Mouse (Mus musculus) T-helper 2 cell (primary cell): ENCODE data around the gene Fbxl17.

Experiments
- in situ Hi-C: fragments of 300-600 bp; cut with MboI, MseI; formaldehyde crosslinking; loops from one replicate; pipeline ENCODE4 v1.15.1; 2025; ENCODE audit warnings: high pct_unique_total_duplicates

Fbxl17 gene

DNA sequence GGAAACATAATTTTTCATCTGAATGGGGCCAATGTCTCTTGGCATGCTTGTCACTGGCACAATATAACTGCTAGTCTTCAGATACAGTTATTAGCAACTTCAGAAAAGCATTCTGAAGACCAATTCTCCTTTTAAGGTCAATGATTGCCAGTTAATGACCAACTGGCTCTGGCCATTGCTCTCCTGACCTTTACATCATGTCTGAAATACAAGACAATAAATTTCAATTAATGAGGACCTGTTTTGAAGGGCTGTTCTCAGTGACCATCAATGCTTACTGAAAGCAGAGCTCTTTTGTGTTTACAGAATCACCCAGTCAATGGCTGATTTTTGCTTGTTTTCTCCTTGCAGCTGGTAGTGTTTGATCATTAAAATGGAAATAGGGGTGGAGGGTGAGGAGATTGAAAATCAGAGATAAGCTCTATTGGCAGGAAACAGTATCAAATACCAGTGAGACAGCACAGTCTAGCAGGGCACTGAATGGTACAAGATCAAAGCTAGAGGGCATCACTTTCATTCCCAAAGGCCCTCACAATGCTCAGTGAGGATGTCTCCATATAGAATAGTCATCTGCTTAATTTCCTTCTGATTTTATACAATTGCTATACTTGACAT is 95.9 kb downstream of the Fbxl17 start:
- in situ Hi-C loops, result loop anchor here (10.0 kb wide), 1 partner anchor 629 kb away; no protein-coding TSS in a partner anchor

DNA sequence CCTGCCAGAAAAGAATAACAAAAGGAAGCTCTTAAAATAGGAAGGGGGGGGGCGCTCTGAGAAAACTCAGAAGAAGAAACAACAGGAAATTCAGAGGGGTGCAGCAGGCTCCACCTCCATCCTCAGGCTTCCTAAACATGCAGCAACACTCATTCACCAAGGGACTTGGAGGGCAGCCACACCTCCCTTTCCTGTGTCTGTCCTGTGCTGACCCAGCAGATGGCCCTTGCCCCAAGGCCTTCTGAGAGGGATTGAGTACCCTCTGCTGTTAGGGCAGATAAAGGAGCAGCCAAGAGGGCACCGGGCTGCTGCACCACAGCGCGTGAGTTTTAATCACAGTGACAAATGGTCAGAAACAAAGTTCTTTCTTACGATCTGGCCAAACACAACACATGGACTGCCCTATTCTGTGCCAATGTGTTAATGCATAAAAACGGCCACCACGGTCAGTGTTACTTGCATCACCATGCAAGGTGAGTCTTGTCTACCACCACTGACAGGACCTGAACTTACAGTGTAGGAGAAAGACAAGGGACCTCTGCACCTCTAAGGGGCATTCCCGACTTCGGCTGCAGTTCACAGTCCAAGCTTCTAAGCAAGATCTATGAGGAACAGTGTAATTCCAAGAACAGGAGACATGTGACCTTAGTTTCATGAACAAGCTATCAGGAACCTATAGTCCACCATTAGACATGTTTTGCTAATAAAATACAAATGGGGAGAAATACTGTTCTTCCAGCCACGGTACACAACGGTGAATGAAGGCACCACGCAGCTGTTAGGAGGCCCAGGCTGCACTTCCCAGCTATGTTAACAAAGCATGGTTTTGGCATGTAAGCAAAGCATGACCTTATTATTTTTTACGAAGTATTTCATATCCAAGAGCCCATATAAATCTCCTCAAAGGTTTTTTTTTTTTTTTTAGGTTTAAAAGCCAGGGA is 96.8 kb downstream of the Fbxl17 start:
- in situ Hi-C loops, result loop anchor here (10.0 kb wide), 1 partner anchor 628 kb away; no protein-coding TSS in a partner anchor

DNA sequence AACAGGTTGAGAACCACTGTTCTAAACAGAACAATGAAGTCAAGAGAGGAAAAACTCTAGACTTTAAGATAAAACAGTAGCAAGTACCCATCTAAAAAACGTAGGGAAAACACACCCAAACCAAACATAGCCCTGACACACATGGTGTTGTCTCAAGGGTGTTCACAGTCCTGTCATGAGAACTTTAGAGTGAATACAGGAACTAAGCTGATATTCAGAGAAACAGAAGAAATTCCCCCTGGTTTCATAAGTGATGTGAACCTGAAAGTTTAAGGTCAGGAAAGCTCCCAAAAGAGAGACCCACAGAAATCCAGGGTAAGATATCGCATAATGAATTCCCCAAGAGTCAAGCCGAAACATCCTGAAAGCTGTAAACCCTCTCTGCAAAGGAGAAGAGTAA is 97.6 kb downstream of the Fbxl17 start:
- in situ Hi-C loops, result loop anchor here (10.0 kb wide), 1 partner anchor 627 kb away; no protein-coding TSS in a partner anchor

DNA sequence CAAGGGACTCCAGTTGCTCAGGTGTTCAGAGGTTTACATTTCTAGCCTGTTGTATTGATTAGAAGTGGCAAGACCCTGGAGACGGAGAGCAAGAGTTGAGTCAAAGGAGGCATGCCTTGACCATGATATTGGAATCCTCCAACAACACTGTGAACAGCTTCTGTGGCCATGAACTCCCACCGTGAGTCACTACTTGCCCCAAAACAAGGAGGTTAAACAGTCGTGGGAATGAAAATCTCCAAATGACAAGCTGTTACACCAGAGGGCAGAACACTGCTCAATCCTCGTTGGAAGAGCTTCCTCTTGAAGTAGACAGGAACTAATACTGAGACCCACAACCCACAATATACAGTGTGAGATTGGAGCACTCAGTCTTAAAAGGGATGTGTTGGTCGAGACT is 99.2 kb downstream of the Fbxl17 start:
- in situ Hi-C loops, result loop anchor here (10.0 kb wide), 1 partner anchor 626 kb away; no protein-coding TSS in a partner anchor

DNA sequence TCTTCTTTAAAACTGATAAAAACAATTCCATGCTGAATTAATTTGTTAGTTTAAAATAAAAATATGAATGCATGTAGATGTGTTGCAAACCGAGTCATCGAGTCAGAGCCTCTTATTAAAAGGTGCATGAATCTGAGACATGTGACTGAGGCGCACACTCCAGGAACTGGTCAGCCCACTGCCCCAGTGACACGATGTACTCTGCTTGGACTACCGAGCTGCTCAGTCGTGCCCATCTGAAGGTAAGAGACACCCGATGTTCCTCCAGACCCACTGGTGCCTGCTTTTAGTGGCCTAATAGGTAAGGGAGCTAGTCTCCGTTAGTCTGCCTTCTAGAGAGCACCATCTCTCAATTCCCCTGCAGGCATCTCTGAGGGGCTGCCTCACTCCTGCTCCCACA is 100.0 kb downstream of the Fbxl17 start:
- in situ Hi-C loops, result loop anchor here (10.0 kb wide), 1 partner anchor 625 kb away; no protein-coding TSS in a partner anchor

DNA sequence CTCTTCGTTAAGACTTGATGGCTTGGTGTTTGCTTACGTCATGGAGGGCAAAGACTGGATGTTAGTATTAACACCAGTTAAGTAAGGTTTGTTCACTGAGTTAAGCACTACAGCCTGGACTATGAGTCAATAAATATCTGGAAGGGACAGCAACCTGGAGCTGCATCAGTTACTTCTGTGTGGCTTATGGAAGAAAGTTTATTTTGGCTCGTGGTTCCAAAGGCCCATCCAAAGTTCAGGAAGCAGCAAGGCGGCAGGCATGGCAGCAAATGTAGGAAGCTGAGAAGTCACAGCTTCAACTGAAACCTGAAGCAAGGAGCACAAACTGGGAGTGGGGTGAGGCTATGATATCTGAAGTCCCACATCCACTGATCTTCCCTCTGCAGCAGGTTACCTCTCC is 108.3 kb downstream of the Fbxl17 start:
- in situ Hi-C loops, result no loop called here

DNA sequence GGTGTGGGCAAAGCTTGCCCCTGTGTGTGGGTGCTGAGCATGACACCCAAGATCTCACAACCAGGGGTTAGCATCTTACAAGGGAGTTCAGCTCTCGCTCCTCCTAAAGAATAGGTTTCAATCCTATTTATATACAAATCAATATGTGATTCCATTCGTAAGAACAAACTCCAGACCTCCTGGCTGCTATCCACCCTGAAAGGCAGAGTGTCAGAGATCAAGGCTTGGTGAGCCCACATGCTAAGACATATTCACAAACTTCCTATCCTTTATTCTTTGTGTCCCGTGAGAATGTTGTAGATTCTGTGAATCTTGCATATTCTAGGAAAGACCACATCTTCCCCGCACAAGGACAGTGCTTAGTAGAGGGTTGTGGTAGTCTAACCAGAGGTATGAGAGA is 108.9 kb downstream of the Fbxl17 start:
- in situ Hi-C loops, result no loop called here

DNA sequence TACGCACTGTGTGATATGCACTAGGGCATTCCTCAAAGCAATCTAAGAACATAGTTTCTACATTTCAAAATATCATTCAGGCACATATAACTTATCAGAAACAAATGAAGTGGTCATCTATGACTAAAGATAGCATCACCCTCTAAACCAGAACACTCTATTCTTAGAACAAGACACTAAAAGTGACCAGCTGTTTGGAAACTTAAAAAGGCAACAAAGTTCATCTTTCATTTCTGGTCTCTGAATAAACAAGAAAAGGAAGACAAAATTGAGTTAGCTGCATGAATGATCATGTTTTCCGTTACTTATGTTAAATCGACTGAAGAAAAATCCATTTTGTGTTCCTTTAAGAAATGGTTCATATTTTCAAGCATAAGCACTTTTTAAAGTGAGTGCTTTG is 128.8 kb downstream of the Fbxl17 start:
- in situ Hi-C loops, result no loop called here

DNA sequence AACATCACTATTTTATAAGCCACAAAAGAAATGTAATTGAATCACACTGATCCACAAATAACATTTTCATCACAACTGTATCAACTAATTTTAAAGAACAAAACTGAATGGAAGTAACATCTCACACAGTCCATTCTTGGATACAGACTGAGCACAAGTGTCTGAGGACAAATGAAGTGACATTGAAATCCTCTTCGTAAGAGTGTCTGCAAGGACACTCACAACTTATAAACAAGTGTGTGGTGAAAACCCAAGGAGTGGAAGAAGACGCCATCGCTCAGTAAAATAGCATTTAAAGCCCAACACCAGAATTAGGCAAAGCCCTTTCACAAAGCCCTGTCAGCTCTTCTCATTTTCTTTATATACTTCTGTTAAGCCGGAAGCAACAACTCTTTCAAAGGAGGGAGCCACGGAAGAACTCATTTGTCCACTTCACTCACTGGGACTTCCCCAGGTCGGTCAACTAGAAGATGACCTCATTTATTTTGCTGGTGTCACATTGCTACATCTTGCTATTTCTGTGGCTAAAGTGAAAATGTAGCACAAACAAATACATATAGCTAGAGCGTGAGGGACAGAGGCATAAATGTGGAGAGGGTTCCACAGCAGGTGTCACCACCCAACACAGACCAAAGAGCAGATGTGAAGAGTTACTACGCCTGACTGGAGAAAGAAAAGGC is 130.0 kb downstream of the Fbxl17 start:
- in situ Hi-C loops, result no loop called here

DNA sequence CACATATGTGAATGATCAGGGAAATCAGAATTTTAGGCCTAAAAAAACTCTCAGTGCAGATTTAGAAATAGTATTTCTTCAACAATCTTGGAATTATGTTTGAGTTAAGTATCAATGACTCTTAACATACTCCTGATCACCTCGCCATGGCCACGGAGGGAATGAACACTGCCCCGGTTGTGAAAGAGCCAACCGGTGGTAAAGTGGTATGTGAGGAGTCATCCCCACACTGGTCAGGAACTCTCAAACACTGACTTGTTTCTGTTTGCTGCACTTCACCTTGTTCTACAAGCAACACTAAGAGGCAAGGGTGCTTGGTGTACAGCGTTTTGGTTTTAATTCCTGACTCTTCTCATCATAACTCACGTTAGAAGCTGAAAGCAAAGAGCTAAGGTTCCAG is 132.3 kb downstream of the Fbxl17 start:
- in situ Hi-C loops, result no loop called here

DNA sequence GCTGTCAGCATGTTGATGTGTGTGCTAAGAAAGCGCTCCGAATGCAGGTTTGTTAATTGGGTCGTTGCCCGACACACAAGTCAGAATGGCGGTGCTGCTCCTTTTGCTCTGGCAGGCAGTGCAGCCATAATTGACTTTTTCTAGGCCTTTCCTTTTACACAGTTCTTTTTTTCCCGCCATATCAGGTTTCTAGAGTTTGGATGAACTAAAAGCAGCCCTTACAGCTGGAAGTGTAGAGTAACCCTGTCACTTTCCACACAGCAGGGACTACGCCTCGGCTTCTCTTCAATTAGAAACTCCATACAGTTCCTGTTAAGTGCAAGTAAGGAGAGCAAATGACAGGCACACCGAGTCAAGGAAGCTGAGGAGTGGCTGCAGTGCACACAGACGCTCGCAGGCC is 133.8 kb downstream of the Fbxl17 start:
- in situ Hi-C loops, result no loop called here

DNA sequence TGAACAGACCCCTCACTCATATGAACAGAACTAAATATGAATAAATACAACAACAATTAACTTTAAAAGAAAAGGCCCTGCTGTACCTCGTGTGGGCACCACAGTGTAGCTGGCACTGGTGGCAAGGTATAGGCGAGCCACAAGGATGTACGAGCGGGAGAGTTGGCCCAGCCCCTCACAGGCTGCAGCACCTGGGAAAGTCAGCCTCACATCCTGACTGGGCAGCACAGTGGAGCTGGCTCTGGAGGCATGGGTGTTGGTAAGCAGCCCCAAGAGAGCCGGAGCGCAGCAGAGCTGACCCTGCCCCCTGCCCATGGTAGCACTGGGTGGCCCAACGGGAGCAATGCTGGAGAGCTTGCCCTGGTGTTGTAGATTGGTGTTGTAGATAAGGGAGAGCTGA is 135.2 kb downstream of the Fbxl17 start:
- in situ Hi-C loops, result no loop called here

DNA sequence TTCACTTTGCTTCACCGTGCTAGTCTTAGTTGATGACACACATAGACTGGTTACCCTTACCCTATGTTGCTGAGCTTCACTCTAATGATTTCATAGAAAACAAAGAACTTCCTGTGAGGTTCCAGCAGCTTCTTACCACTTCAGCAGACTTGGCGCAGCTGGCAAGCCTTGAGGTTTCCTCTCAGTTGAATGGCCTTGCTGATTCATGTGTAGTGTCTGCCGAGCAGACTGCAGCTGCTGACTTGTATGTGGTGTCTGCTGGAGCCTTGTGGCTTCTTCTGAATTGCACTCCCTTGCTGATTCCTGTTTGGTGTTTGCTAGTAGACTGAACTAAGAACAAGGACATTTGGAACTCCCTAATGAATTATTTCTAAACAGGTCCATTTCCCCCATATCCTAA is 137.6 kb downstream of the Fbxl17 start:
- in situ Hi-C loops, result no loop called here

DNA sequence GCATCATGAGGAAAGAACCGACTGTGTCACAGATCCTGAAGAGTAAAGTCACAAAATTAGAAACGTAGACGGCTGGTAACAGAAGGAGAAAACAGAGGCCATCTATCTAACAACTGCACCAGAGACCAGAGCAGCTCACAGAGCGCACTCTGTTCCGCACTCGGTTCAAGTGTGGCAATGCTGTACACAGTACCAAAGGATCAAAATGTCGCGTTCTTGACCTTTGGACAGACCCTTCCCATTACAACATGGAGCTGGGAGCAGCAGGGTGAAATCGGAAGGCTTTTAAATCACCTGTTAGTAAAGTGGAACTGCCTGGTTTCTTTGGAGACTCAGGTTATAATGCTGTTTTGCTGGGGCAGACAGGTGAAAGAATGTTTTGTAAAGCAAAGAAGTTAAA is 138.1 kb downstream of the Fbxl17 start:
- in situ Hi-C loops, result no loop called here

DNA sequence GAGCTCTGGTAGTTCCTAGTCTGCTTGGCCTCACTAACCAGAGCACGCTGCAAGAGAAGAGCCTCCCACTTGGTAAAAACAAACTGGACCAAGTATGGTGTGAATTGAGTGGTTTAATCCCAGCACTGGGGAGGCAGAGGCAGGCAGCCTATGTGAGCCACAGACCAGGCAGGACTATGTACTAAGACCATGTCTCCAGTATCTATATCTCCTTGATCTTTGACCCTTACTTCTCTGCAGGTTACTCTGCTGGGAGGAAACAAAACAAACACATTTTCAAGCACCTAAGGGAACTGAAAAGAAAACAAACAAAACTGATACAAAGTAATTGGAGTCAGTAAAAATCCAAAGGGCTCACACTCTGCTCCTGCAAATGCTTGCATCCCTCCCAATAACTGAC is 141.0 kb downstream of the Fbxl17 start:
- in situ Hi-C loops, result no loop called here

DNA sequence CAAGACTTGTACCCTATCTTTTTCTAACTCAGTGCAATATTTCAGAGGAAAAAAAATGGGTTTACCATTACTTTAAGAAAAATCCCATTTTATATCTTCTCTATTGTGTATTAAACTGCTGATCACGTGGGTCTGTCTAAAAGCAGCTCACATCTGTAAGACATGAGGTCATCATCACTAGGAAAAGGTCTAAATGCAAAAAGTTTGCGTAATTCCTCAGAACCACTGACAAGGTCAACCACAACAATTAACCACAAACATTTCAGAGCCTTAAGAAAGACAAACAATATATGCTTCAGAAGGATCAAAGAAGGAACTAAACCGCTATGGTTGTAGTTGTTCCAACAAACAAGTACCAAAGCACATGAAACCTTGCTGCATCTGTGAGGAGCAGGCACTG is 143.6 kb downstream of the Fbxl17 start:
- in situ Hi-C loops, result no loop called here

DNA sequence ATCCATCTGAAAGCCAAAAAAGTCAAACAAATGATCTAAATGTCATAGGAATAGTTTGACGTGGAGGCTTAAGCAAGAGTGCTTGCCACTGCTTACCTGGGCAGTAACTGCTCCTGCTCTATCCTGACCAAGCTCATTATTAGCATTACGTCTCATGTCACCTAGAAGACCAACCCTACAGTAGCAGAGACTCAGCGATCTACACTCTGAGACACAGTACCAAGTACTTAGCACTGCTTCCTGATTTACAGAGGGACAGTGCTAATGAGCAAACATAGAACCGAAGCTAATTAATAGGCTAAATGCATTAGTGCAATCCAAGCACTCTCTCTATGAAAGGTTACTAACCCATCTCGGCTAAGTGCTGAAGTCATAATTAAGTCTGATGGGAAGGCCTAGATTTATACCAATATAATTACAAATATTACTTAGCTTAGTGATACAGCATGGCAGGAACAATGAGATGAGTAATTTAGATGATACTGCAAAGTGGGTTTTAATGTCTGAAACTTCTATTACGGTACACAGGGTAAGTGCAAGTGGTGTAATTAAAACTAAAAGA is 147.1 kb downstream of the Fbxl17 start:
- in situ Hi-C loops, result no loop called here

DNA sequence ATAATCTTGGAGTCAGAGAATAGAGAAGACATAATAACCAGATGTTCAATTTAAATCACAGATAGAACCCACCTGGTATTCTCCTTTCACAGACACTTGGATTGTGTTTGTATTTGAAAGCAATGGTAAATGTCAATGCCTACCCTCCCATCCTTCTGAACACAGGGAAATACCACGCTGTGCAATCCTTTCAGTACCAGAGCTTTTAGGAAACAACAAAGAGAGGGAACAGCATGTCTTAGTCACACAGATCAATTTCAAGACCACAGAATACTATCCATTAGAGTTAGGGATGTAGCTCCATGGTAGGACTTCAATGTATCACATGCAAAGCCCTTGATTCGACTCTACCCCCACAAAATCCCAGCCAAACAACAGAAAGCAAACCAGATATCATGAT is 148.1 kb downstream of the Fbxl17 start:
- in situ Hi-C loops, result no loop called here

DNA sequence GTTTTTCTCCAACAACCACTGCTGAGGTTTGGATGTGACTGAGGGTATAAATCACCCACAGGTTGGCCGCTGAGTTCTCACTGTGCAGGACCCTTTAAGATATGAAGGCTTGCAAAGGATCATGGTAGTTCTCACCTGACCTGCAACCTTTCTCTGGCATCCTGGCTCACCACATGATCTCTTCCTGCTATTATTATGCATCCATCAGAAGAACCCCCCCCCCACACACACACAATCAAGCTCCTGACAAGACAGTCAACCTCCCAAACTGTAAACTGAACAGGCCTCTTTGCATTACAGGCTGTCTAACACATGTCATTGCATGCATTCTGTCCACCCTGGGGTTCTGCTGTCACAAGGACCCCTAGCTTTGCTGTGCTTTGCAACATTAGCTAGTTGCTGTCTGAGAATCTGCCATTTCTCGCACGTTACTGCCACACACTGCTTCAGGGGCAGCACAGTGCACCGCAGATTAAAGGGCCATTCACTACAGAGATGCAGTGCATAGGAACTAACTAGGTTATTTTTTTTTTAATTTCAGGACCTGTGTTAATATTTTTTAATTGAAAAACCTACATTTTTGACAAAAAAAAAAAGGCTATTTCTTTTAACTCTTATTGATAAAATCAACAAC is 148.8 kb downstream of the Fbxl17 start:
- in situ Hi-C loops, result no loop called here

DNA sequence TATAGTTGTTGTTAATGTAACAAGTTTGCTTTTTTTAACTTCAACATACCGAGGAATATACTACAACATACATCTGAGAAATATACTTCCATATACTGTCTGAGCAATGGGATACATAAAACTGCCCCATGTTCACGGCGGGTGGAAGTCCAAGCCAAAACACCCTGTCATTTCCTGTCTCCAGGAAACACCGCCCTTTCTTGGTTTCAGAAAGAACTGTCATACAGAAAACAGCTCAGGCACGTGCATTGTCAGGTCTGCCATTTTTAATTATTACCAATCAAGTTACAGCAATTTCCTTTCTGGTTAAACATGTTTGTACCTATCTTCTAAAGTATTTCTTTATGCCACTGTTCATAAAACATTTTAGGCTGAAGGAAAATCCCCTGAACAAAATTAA is 155.7 kb downstream of the Fbxl17 start:
- in situ Hi-C loops, result loop anchor here (10.0 kb wide), 1 partner anchor 1031 kb away; no protein-coding TSS in a partner anchor

DNA sequence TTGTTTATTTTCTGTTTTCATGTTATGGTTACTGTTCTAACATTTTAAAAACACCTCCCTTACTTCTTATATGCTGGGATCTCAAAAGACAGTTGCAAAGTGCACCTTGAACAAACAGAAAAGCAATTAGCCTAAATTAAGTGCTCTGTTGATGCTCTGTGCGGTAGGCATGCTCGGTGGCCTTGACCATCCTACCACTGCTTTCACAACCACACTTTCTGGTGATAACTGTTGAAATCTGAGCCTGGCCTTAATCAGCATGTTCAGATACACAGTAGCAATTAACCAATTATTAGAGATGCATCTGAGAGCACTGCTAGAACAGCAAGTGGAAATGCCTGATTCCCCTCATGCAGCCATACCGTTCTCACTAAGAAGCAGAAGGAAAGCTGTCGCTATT is 156.7 kb downstream of the Fbxl17 start:
- in situ Hi-C loops, result loop anchor here (10.0 kb wide), 1 partner anchor 1032 kb away; no protein-coding TSS in a partner anchor
